Mouse (Mus musculus): ENCODE measurements at regions not wholly inside any gene's neighbourhood (a gene's known extent, or its start where the extent isn't known, plus 50 kb on each side); places are given as distances from the start of the nearest gene placed in this dataset.

GRCm38 (mm10) chr15:72321528-72321927 lies 1512.8 kb upstream of the Gm6569 start:
- H3K4me2 ChIP-seq (ENCODE audit: low read depth, low read length, poor library complexity, severe bottlenecking), result no peak overlapping the region
- 91% methylated on average over 5 of the region's 5 CpGs for WGBS
- H3K27me3 ChIP-seq (ENCODE audit: insufficient read depth, low read length), result no peaks in the 10 kb centered on the region
- H3K27ac ChIP-seq (ENCODE audit: low read depth, low read length), result no peak overlapping the region
- no peaks in the 10 kb centered on the region for H3K4me1 ChIP-seq (ENCODE audit: insufficient read depth, low read length)
- no peak for TF ChIP-seq CTCF (IDR thresholded peaks at IDR 0.05)
- no peak for DNase-seq (ENCODE audit: low spot score)
- H3K36me3 ChIP-seq (ENCODE audit: insufficient read depth, low read length), result no peaks in the 10 kb centered on the region
- H3K4me3 ChIP-seq (ENCODE audit: low read depth, low read length), result no peak overlapping the region
- no peak overlapping the region for H3K9ac ChIP-seq (replicated peaks; ENCODE audit: low read length, poor library complexity, severe bottlenecking)
- no peak for ATAC-seq (ENCODE audit: low FRiP score)
- H3K9me3 ChIP-seq (ENCODE audit: low read length), result no peaks in the 10 kb centered on the region

GRCm38 (mm10) chr15:72322127-72322526 lies 1512.2 kb upstream of the Gm6569 start:
- Histone ChIP-seq H3K9ac (replicated peaks; ENCODE audit: low read length, poor library complexity, severe bottlenecking) (no peak overlapping the region), H3K27me3 (ENCODE audit: insufficient read depth, low read length) (no peaks in the 10 kb centered on the region), H3K9me3 (ENCODE audit: low read length) (no peaks in the 10 kb centered on the region), H3K4me2 (ENCODE audit: low read depth, low read length, poor library complexity, severe bottlenecking) (no peak overlapping the region), H3K4me3 (ENCODE audit: low read depth, low read length) (no peak overlapping the region), H3K36me3 (ENCODE audit: insufficient read depth, low read length) (no peaks in the 10 kb centered on the region), H3K27ac (ENCODE audit: low read depth, low read length) (no peak overlapping the region), H3K4me1 (ENCODE audit: insufficient read depth, low read length) (no peaks in the 10 kb centered on the region)
- no peak for TF ChIP-seq CTCF (IDR thresholded peaks at IDR 0.05)
- DNase-seq (ENCODE audit: low spot score), result no peak
- WGBS, result 85% methylated on average over 3 of the region's 3 CpGs
- ATAC-seq (ENCODE audit: low FRiP score), result no peak

- Histone ChIP-seq H3K4me2 (ENCODE audit: low read depth, low read length, poor library complexity, severe bottlenecking) (no peak overlapping the region), H3K4me1 (ENCODE audit: insufficient read depth, low read length) (no peaks in the 10 kb centered on the region), H3K9ac (replicated peaks; ENCODE audit: low read length, poor library complexity, severe bottlenecking) (no peak overlapping the region), H3K27ac (ENCODE audit: low read depth, low read length) (no peak overlapping the region), H3K27me3 (ENCODE audit: insufficient read depth, low read length) (no peaks in the 10 kb centered on the region), H3K9me3 (ENCODE audit: low read length) (no peaks in the 10 kb centered on the region), H3K4me3 (ENCODE audit: low read depth, low read length) (no peak overlapping the region), H3K36me3 (ENCODE audit: insufficient read depth, low read length) (no peaks in the 10 kb centered on the region)
- DNase-seq (ENCODE audit: low spot score) (no peak), ATAC-seq (ENCODE audit: low FRiP score) (no peak)
- no peak for TF ChIP-seq CTCF (IDR thresholded peaks at IDR 0.05)
- WGBS, result 91% methylated on average over 7 of the region's 7 CpGs
These were observed 1511.2 kb upstream of the Gm6569 start for GRCm38 (mm10) chr15:72323158-72323557.

- TF ChIP-seq CTCF (IDR thresholded peaks at IDR 0.05), result no peak
- Histone ChIP-seq H3K4me2 (ENCODE audit: low read depth, low read length, poor library complexity, severe bottlenecking) (no peak overlapping the region), H3K4me3 (ENCODE audit: low read depth, low read length) (no peak overlapping the region), H3K27ac (ENCODE audit: low read depth, low read length) (peak overlapping the region; percentile 21; the same call in 1 of the 2 replicates), H3K9ac (replicated peaks; ENCODE audit: low read length, poor library complexity, severe bottlenecking) (no peak overlapping the region), H3K9me3 (ENCODE audit: low read length) (no peaks in the 10 kb centered on the region), H3K36me3 (ENCODE audit: insufficient read depth, low read length) (no peaks in the 10 kb centered on the region), H3K4me1 (ENCODE audit: insufficient read depth, low read length) (no peaks in the 10 kb centered on the region), H3K27me3 (ENCODE audit: insufficient read depth, low read length) (no peaks in the 10 kb centered on the region)
- no peak for DNase-seq (ENCODE audit: low spot score)
- peak; percentile 72; the same call in 1 of the 2 replicates for ATAC-seq (ENCODE audit: low FRiP score)
- 38% methylated on average over 4 of the region's 4 CpGs for WGBS
These were observed 1503.1 kb upstream of the Gm6569 start for GRCm38 (mm10) chr15:72331262-72331661.

GRCm38 (mm10) chr15:72334497-72334896 lies 1499.9 kb upstream of the Gm6569 start:
- H3K4me2 ChIP-seq (ENCODE audit: low read depth, low read length, poor library complexity, severe bottlenecking), result no peak overlapping the region
- H3K9me3 ChIP-seq (ENCODE audit: low read length), result no peaks in the 10 kb centered on the region
- H3K9ac ChIP-seq (replicated peaks; ENCODE audit: low read length, poor library complexity, severe bottlenecking), result no peak overlapping the region
- WGBS, result 37% methylated on average over 4 of the region's 4 CpGs
- no peak overlapping the region for H3K27ac ChIP-seq (ENCODE audit: low read depth, low read length)
- TF ChIP-seq CTCF (IDR thresholded peaks at IDR 0.05), result no peak
- H3K36me3 ChIP-seq (ENCODE audit: insufficient read depth, low read length), result no peaks in the 10 kb centered on the region
- H3K4me3 ChIP-seq (ENCODE audit: low read depth, low read length), result no peak overlapping the region
- H3K4me1 ChIP-seq (ENCODE audit: insufficient read depth, low read length), result no peaks in the 10 kb centered on the region
- DNase-seq (ENCODE audit: low spot score) (peak; percentile 9), ATAC-seq (ENCODE audit: low FRiP score) (0 out of 2 replicates have a peak, but pooled peaks have one; percentile 38)
- no peaks in the 10 kb centered on the region for H3K27me3 ChIP-seq (ENCODE audit: insufficient read depth, low read length)

- H3K27me3 ChIP-seq (ENCODE audit: insufficient read depth, low read length), result no peaks in the 10 kb centered on the region
- H3K4me1 ChIP-seq (ENCODE audit: insufficient read depth, low read length), result no peaks in the 10 kb centered on the region
- no peak overlapping the region for H3K9ac ChIP-seq (replicated peaks; ENCODE audit: low read length, poor library complexity, severe bottlenecking)
- H3K4me2 ChIP-seq (ENCODE audit: low read depth, low read length, poor library complexity, severe bottlenecking), result no peak overlapping the region
- ATAC-seq (ENCODE audit: low FRiP score) (no peak), DNase-seq (ENCODE audit: low spot score) (no peak)
- no peak for TF ChIP-seq CTCF (IDR thresholded peaks at IDR 0.05)
- H3K9me3 ChIP-seq (ENCODE audit: low read length), result no peaks in the 10 kb centered on the region
- no peak overlapping the region for H3K4me3 ChIP-seq (ENCODE audit: low read depth, low read length)
- H3K27ac ChIP-seq (ENCODE audit: low read depth, low read length), result no peak overlapping the region
- WGBS, result 82% methylated on average over 1 of the region's 1 CpGs
- H3K36me3 ChIP-seq (ENCODE audit: insufficient read depth, low read length), result no peaks in the 10 kb centered on the region
These were observed 1494.7 kb upstream of the Gm6569 start for GRCm38 (mm10) chr15:72339629-72340028.
